Mouse (Mus musculus): ENCODE results near the gene Ppp1r12b. TPM values are rescaled to one million over a fixed set of nuclear protein-coding genes. Genes with fewer than 3 reads are reported as not detected.

Ppp1r12b gene
- polyA plus RNA-seq, 1 experiment: 6.1 TPM

GRCm38 (mm10) chr1:134764831-134765458, 190.8 kb downstream of the Ppp1r12b start:
- no peak for DNase-seq (ENCODE audit: low read depth in 1 of 2, low spot score in 2 of 2)
- WGBS: 89% methylated on average over 7 of the region's 7 CpGs
- TF ChIP-seq POLR2A (IDR thresholded peaks at IDR 0.05; ENCODE audit: low read depth, low read length) (no peak), CTCF (IDR thresholded peaks at IDR 0.05; ENCODE audit: extremely low read depth, insufficient read depth, insufficient read length, insufficient replicate concordance) (no peak)
- H3K4me3 ChIP-seq (ENCODE audit: extremely low read depth, insufficient read depth, insufficient read length): no peak overlapping the region
- no peaks in the 10 kb centered on the region for H3K4me1 ChIP-seq (ENCODE audit: control insufficient read depth, insufficient read depth, insufficient read length)
- H3K36me3 ChIP-seq (ENCODE audit: control insufficient read depth, insufficient read depth, low read length): peaks cover 2% of the 10 kb centered on the region
- no peak overlapping the region for H3K27ac ChIP-seq (ENCODE audit: insufficient read depth, low read length)
- H3K27me3 ChIP-seq (ENCODE audit: control insufficient read depth, insufficient read depth, low read length): no peaks in the 10 kb centered on the region

- 91% methylated on average over 11 of the region's 11 CpGs for WGBS
- H3K27ac ChIP-seq (ENCODE audit: insufficient read depth, low read length): no peak overlapping the region
Observed at GRCm38 (mm10) chr1:134763776-134764438, 191.8 kb downstream of the Ppp1r12b start.

GRCm38 (mm10) chr1:134763250-134763649, 192.5 kb downstream of the Ppp1r12b start:
- TF ChIP-seq CTCF (IDR thresholded peaks at IDR 0.05; ENCODE audit: extremely low read depth, insufficient read depth, insufficient read length, insufficient replicate concordance) (no peak), POLR2A (IDR thresholded peaks at IDR 0.05; ENCODE audit: low read depth, low read length) (no peak)
- H3K36me3 ChIP-seq (ENCODE audit: control insufficient read depth, insufficient read depth, low read length): peaks cover 2% of the 10 kb centered on the region
- H3K4me3 ChIP-seq (ENCODE audit: extremely low read depth, insufficient read depth, insufficient read length): no peak overlapping the region
- no peak overlapping the region for H3K27ac ChIP-seq (ENCODE audit: insufficient read depth, low read length)
- no peaks in the 10 kb centered on the region for H3K27me3 ChIP-seq (ENCODE audit: control insufficient read depth, insufficient read depth, low read length)
- no peaks in the 10 kb centered on the region for H3K4me1 ChIP-seq (ENCODE audit: control insufficient read depth, insufficient read depth, insufficient read length)
- no peak for DNase-seq (ENCODE audit: low read depth in 1 of 2, low spot score in 2 of 2)
- 81% methylated on average over 4 of the region's 4 CpGs for WGBS

More at GRCm38 (mm10) chr1:134763776-134764438, 191.8 kb downstream of the Ppp1r12b start:
- DNase-seq (ENCODE audit: low read depth in 1 of 2, low spot score in 2 of 2): no peak
- no peak for TF ChIP-seq CTCF (IDR thresholded peaks at IDR 0.05; ENCODE audit: extremely low read depth, insufficient read depth, insufficient read length, insufficient replicate concordance)
- no peak for TF ChIP-seq POLR2A (IDR thresholded peaks at IDR 0.05; ENCODE audit: low read depth, low read length)
- Histone ChIP-seq H3K27me3 (ENCODE audit: control insufficient read depth, insufficient read depth, low read length) (no peaks in the 10 kb centered on the region), H3K4me3 (ENCODE audit: extremely low read depth, insufficient read depth, insufficient read length) (no peak overlapping the region), H3K36me3 (ENCODE audit: control insufficient read depth, insufficient read depth, low read length) (peaks cover 2% of the 10 kb centered on the region), H3K4me1 (ENCODE audit: control insufficient read depth, insufficient read depth, insufficient read length) (no peaks in the 10 kb centered on the region)

GRCm38 (mm10) chr1:134761534-134761933, 194.2 kb downstream of the Ppp1r12b start:
- 70% methylated on average over 7 of the region's 7 CpGs for WGBS
- Histone ChIP-seq H3K27me3 (ENCODE audit: control insufficient read depth, insufficient read depth, low read length) (no peaks in the 10 kb centered on the region), H3K4me3 (ENCODE audit: extremely low read depth, insufficient read depth, insufficient read length) (no peak overlapping the region), H3K27ac (ENCODE audit: insufficient read depth, low read length) (no peak overlapping the region), H3K4me1 (ENCODE audit: control insufficient read depth, insufficient read depth, insufficient read length) (no peaks in the 10 kb centered on the region), H3K36me3 (ENCODE audit: control insufficient read depth, insufficient read depth, low read length) (peaks cover 2% of the 10 kb centered on the region)
- TF ChIP-seq CTCF (IDR thresholded peaks at IDR 0.05; ENCODE audit: extremely low read depth, insufficient read depth, insufficient read length, insufficient replicate concordance): no peak
- DNase-seq (ENCODE audit: low read depth in 1 of 2, low spot score in 2 of 2): no peak

- no peak for DNase-seq (ENCODE audit: low read depth in 1 of 2, low spot score in 2 of 2)
- Histone ChIP-seq H3K27me3 (ENCODE audit: control insufficient read depth, insufficient read depth, low read length) (no peaks in the 10 kb centered on the region), H3K4me1 (ENCODE audit: control insufficient read depth, insufficient read depth, insufficient read length) (no peaks in the 10 kb centered on the region), H3K36me3 (ENCODE audit: control insufficient read depth, insufficient read depth, low read length) (no peaks in the 10 kb centered on the region; the same call in 1 of the 2 replicates), H3K4me3 (ENCODE audit: extremely low read depth, insufficient read depth, insufficient read length) (no peak overlapping the region), H3K27ac (ENCODE audit: insufficient read depth, low read length) (no peak overlapping the region)
- WGBS: 93% methylated on average over 5 of the region's 5 CpGs
- TF ChIP-seq POLR2A (IDR thresholded peaks at IDR 0.05; ENCODE audit: low read depth, low read length): no peak
- no peak for TF ChIP-seq CTCF (IDR thresholded peaks at IDR 0.05; ENCODE audit: extremely low read depth, insufficient read depth, insufficient read length, insufficient replicate concordance)
Observed at GRCm38 (mm10) chr1:134760642-134761041, 195.1 kb downstream of the Ppp1r12b start.

GRCm38 (mm10) chr1:134759133-134759532, 196.6 kb downstream of the Ppp1r12b start:
- 87% methylated on average over 6 of the region's 6 CpGs for WGBS
- H3K27me3 ChIP-seq (ENCODE audit: control insufficient read depth, insufficient read depth, low read length): no peaks in the 10 kb centered on the region
- H3K4me3 ChIP-seq (ENCODE audit: extremely low read depth, insufficient read depth, insufficient read length): no peak overlapping the region
- H3K27ac ChIP-seq (ENCODE audit: insufficient read depth, low read length): no peak overlapping the region
- no peak for DNase-seq (ENCODE audit: low read depth in 1 of 2, low spot score in 2 of 2)
- H3K4me1 ChIP-seq (ENCODE audit: control insufficient read depth, insufficient read depth, insufficient read length): no peaks in the 10 kb centered on the region
- TF ChIP-seq CTCF (IDR thresholded peaks at IDR 0.05; ENCODE audit: extremely low read depth, insufficient read depth, insufficient read length, insufficient replicate concordance) (no peak), POLR2A (IDR thresholded peaks at IDR 0.05; ENCODE audit: low read depth, low read length) (no peak)
- no peaks in the 10 kb centered on the region; the same call in 1 of the 2 replicates for H3K36me3 ChIP-seq (ENCODE audit: control insufficient read depth, insufficient read depth, low read length)

- 94% methylated on average over 3 of the region's 3 CpGs for WGBS
- H3K4me1 ChIP-seq (ENCODE audit: control insufficient read depth, insufficient read depth, insufficient read length): no peaks in the 10 kb centered on the region
- no peak overlapping the region for H3K4me3 ChIP-seq (ENCODE audit: extremely low read depth, insufficient read depth, insufficient read length)
Observed at GRCm38 (mm10) chr1:134757230-134757629, 198.5 kb downstream of the Ppp1r12b start.

More at GRCm38 (mm10) chr1:134757230-134757629, 198.5 kb downstream of the Ppp1r12b start:
- TF ChIP-seq POLR2A (IDR thresholded peaks at IDR 0.05; ENCODE audit: low read depth, low read length) (no peak), CTCF (IDR thresholded peaks at IDR 0.05; ENCODE audit: extremely low read depth, insufficient read depth, insufficient read length, insufficient replicate concordance) (no peak)
- Histone ChIP-seq H3K36me3 (ENCODE audit: control insufficient read depth, insufficient read depth, low read length) (no peaks in the 10 kb centered on the region; the same call in 1 of the 2 replicates), H3K27ac (ENCODE audit: insufficient read depth, low read length) (no peak overlapping the region), H3K27me3 (ENCODE audit: control insufficient read depth, insufficient read depth, low read length) (no peaks in the 10 kb centered on the region)
- no peak for DNase-seq (ENCODE audit: low read depth in 1 of 2, low spot score in 2 of 2)

Measured in spleen, adult 2 months (tissue).